Mouse (Mus musculus) lung, embryonic 16.5 days (tissue): ENCODE data around the gene Add1. TPM values are rescaled to one million over a fixed set of nuclear protein-coding genes. Genes with fewer than 3 reads are reported as not detected.

Experiments
- ATAC-seq: fragments of 200-750 bp; cut with Nextera tagmentation; 2 replicates; pipeline ENCODE4 v1.8.0; 2017; ENCODE audit warnings: low read depth, mild to moderate bottlenecking, moderate library complexity
- H3K27ac ChIP-seq: fragments of 300-500 bp; sonication (generic); 2 replicates; pipeline ENCODE4 v1.5.1; 2014; ENCODE audit warnings: mild to moderate bottlenecking, control low read depth, low read length
- H3K27me3 ChIP-seq: fragments of 300-500 bp; sonication (generic); 2 replicates; pipeline ENCODE4 v1.6.1; 2014; ENCODE audit warnings: low read depth, low read length, mixed read lengths; ENCODE audit not compliant: control insufficient read depth, insufficient read depth
- H3K36me3 ChIP-seq: fragments of 300-500 bp; sonication (generic); 2 replicates; pipeline ENCODE4 v1.6.1; 2014; ENCODE audit warnings: low read length; ENCODE audit not compliant: control insufficient read depth, insufficient read depth
- H3K4me1 ChIP-seq: fragments of 300-500 bp; sonication (generic); replicated peaks from 2 replicates; pipeline ENCODE4 v1.6.1; 2014; ENCODE audit warnings: low read length, mixed read lengths; ENCODE audit not compliant: control insufficient read depth, insufficient read depth
- H3K4me2 ChIP-seq: fragments of 300-500 bp; sonication (generic); 2 replicates; pipeline ENCODE4 v1.6.1; 2014; ENCODE audit warnings: low read depth, low read length, control low read depth
- H3K4me3 ChIP-seq: fragments of 300-500 bp; sonication (generic); 2 replicates; pipeline ENCODE4 v1.5.1; 2014; ENCODE audit warnings: mild to moderate bottlenecking, low read length, control low read depth
- H3K9ac ChIP-seq: fragments of 300-500 bp; sonication (generic); 2 replicates; pipeline ENCODE4 v1.6.1; 2014; ENCODE audit warnings: low read length, control low read depth
- H3K9me3 ChIP-seq: fragments of 300-500 bp; sonication (generic); 2 replicates; pipeline ENCODE4 v1.6.1; 2016; ENCODE audit warnings: low read length; ENCODE audit not compliant: control insufficient read depth
- WGBS: fragments of 180-500 bp; shearing (Covaris S2); extraction: QIAGEN DNeasy Blood & Tissue Kit; methylation state at CpG from one replicate; pipeline ENCODE4 v1.1.7; 2014; 5-methylcytosine and 5-hydroxymethylcytosine counted together
- polyA plus RNA-seq: library from polyadenylated mRNA; unstranded; fragments of >200 nt; fragmentation: Nextera tagmentation; extraction: Ambion mirVana; gene quantifications from 2 replicates; pipeline ENCODE4 v1.2.1, GENCODE M21; 2015

Add1 gene
- 201 and 210 TPM in 2 replicates for polyA plus RNA-seq

DNA sequence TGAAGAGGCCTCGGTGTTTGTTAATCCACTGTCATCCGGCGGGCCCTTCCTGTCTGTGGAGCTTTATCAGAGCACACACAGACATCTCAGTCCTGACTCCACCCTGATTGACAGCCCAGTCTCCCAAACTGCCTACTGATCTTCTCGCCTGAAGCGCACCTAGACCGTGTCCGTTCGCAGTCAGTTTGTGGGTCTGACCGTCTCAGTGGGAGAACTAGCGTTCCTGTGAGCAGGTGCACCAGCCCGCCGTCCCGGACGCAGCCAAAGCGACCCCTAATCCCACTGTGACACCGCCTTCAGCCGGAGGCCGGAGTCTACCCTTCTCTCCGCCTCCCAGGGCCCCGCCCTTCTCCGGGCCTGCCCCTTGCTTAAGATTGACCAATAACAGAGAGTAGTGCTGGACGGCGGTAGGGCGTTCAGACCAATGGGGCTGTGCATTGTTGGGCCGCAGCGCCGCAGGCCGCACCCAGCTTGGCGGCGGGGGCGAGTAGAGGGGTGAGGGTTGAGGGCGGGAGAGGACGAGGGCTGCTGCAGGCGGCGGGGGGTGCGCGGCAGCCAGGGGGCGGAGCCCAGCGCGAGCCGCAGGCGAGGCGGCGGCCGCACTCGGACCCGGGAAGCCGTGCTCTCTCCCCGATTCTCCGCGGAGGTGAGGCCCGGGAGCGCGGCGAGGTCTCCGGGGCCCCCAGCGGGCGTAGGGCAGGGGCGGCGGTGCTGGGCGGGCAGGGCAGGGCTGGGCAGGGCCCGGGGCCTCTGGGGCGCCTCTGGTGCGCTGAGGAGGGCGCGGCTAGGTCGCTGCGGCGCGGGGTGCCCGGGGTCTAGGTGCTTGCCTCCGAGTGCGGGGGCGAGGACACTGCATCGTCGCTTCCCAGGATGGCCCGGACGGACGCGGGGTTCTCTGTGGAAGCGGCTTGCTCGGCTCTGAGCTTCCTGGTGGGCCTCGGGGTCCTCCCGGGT, at the start of gene Add1:
TSS of gene Add1 (plus strand) at position 397 of the 954 bp plus-strand sequence.
- Histone ChIP-seq H3K27ac (peak within 1 kb of the TSS; percentile 90), H3K4me1 (peaks cover 17% of the 10 kb centered on the region; the same call in 1 of the 2 replicates), H3K4me3 (peak within 1 kb of the TSS; percentile 94), H3K9ac (peak within 1 kb of the TSS; percentile 100), H3K9me3 (no peaks in the 10 kb centered on the region), H3K36me3 (no peaks in the 10 kb centered on the region), H3K4me2 (peak within 1 kb of the TSS; percentile 73), H3K27me3 (no peaks in the 10 kb centered on the region)
- under 1% methylated on average over 75 of the region's 84 CpGs for WGBS
- ATAC-seq = peak; percentile 100

DNA sequence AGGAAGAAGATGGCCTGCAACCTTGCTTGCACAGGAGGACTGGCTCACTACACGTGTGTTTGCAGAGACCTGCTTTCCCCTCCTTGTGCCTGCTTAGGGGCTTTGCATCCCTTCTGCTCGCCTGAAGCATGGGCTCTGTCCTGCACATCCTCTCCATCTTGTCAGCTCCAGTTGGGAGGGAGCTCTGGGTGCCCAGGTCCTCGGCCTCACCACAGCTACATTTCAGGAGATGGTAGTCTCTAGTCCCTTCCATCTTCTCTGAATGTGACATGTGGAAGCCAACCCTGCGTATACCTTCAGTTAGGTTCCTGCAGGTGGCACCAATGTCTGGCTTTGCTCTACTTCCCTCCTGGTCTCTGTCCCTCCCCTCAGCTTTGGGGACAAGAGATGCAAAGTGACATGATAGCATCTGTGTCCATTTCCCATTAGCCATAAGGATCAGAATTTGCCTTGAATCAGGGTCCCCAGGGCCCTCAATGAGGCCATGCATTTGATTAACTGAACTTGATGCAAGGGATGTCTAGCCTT, 49.4 kb upstream of the Add1 start:
- no peak for ATAC-seq
- Histone ChIP-seq H3K36me3 (no peaks in the 10 kb centered on the region), H3K9me3 (no peaks in the 10 kb centered on the region), H3K4me3 (no peak overlapping the region), H3K4me2 (no peak overlapping the region), H3K4me1 (peaks cover 2% of the 10 kb centered on the region; the same call in 1 of the 2 replicates), H3K9ac (no peak overlapping the region), H3K27me3 (no peaks in the 10 kb centered on the region), H3K27ac (no peak overlapping the region)
- 46% methylated on average over 4 of the region's 4 CpGs for WGBS

DNA sequence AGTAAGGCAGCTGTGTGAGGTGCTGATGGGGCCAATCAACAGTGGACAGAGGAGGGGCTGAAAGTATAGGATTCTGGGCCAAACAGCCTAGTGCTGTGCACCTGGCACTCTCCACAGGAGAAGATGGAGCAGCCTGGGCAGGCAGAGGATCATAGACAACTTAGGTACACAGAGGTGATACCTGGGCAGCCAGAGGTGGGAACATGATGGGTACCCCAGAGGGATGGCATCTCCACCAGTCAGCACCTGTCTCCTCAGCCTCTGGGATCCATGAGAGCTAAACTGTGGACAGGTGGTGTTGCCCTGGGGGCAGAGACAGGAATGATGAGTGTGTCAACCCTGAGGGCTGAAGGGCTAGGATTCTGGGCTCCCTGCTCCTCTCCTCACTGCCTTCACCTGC, 49.0 kb upstream of the Add1 start:
- H3K9me3 ChIP-seq = no peaks in the 10 kb centered on the region
- no peaks in the 10 kb centered on the region for H3K27me3 ChIP-seq
- H3K9ac ChIP-seq = no peak overlapping the region
- H3K27ac ChIP-seq = no peak overlapping the region
- H3K4me1 ChIP-seq = peaks cover 2% of the 10 kb centered on the region; the same call in 1 of the 2 replicates
- no peak overlapping the region for H3K4me2 ChIP-seq
- no peak for ATAC-seq
- no peaks in the 10 kb centered on the region for H3K36me3 ChIP-seq
- no peak overlapping the region for H3K4me3 ChIP-seq

DNA sequence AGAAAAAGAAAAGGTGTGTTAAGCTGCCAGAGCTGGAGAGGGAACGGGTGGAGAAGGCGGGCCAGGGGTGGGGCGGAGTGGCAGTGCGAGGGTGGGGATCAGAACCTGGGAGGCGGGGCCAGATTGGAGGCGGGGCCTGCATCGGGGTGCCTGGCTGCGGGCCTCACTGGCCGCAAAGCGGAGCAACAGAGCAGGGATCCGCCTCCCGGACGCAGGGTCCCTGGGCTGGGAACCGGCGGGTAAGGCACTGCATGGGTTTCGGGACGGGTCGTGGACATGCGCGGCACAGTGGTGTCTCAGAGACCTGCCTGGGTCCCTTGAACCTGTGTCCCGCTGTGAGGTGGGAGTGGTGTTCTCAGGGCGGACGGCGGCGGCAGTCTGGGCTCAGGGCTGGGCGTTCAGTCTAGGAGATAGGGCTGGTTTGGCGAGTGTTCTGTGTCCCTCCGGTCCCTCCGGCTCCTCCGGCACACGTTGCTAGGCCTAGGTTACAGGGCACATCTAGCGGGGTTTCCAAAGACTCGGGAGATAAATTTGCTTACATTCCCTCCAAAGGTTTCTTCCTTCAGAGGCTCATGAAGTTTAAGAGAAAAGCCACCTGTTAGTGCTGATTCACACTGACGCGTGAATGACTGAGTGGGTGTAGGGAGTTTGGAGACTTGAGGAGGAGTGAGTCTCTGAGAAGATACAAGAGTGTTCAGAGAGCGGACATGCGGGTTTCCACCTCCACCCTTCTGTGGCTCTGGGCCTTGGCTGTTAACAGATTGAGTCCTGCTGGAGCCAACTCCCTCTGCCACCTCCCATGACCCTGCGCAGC, 47.6 kb upstream of the Add1 start, which contains the start of gene Sh3bp2:
TSS of gene Sh3bp2 (plus strand) at position 176 of the 814 bp plus-strand sequence.
- Histone ChIP-seq H3K4me2 (peak within 1 kb of the TSS; percentile 79), H3K4me3 (peak within 1 kb of the TSS; percentile 67), H3K27ac (peak within 1 kb of the TSS; percentile 45; the same call in 1 of the 2 replicates), H3K4me1 (peaks cover 2% of the 10 kb centered on the region; the same call in 1 of the 2 replicates), H3K9ac (peak within 1 kb of the TSS; percentile 75), H3K9me3 (no peaks in the 10 kb centered on the region), H3K36me3 (no peaks in the 10 kb centered on the region), H3K27me3 (no peaks in the 10 kb centered on the region)
- 2% methylated on average over 38 of the region's 38 CpGs for WGBS
- ATAC-seq = peak; percentile 97

DNA sequence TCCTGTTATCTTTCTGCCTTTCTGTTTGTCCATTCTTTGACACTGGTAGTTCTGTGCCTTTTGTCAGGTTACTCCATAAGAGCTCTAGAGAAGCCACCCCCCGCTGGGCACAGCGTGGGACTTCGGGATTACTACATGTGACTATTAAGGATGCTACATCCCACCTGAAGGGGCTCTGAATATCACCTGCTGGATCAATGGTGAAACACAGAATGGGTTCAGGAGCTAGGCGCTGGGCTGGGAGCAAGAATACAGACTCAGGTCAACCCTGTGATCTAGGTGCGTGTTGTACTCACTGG, 47.0 kb upstream of the Add1 start:
- ATAC-seq = no peak
- H3K27ac ChIP-seq = no peak overlapping the region
- H3K4me1 ChIP-seq = no peaks in the 10 kb centered on the region; the same call in 1 of the 2 replicates
- peak overlapping the region; percentile 67; the same call in 1 of the 2 replicates for H3K4me3 ChIP-seq
- H3K36me3 ChIP-seq = no peaks in the 10 kb centered on the region
- whole genome bisulfite sequencing = 42% methylated on average over 5 of the region's 5 CpGs
- H3K27me3 ChIP-seq = no peaks in the 10 kb centered on the region
- no peaks in the 10 kb centered on the region for H3K9me3 ChIP-seq
- no peak overlapping the region for H3K9ac ChIP-seq
- peak overlapping the region; percentile 79 for H3K4me2 ChIP-seq

DNA sequence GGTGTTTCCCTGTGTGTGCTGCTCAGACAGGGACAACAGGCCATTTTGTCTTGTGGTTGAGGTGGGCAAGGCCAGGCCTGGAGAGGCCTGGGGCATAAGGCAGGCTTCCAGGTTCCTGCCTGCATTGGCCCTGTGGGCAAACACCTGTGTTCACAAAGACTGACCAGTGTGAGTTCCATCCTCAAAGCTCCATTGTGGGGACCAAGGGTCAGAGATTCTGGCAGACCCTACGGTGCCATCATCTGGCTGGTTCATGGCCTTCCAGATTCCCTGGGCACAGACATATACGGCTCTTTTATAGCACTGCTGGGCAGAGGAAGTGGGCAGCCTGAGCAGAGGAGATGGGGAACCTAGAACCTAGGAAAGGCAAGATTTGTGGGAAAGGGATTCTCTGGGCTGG, 46.1 kb upstream of the Add1 start:
- no peak overlapping the region for H3K4me2 ChIP-seq
- H3K9me3 ChIP-seq = no peaks in the 10 kb centered on the region
- H3K9ac ChIP-seq = no peak overlapping the region
- H3K4me3 ChIP-seq = no peak overlapping the region
- 76% methylated on average over 2 of the region's 2 CpGs for WGBS
- no peaks in the 10 kb centered on the region for H3K27me3 ChIP-seq
- H3K27ac ChIP-seq = no peak overlapping the region
- no peak for ATAC-seq
- H3K36me3 ChIP-seq = no peaks in the 10 kb centered on the region
- H3K4me1 ChIP-seq = no peaks in the 10 kb centered on the region; the same call in 1 of the 2 replicates

DNA sequence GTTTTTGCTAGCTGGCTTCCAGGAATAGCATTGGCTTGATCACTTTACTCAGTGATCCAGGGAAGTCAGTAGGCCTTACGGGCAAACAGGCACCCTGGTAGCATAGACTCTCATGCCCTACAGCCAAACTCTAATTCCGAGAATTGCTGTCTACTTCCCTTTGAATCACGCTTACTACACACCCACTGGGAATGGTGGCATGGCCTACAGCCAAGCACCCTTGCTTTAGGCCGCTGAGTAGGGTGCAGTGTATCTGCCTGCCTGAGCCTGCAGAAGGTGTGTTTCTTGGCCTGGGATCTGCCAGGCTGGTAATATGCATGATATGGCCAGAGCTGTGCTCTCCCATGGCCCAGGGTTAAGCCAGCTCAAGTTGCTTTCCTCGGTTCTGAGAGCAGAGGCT, 44.7 kb upstream of the Add1 start:
- H3K9ac ChIP-seq = no peak overlapping the region
- no peaks in the 10 kb centered on the region; the same call in 1 of the 2 replicates for H3K4me1 ChIP-seq
- no peak overlapping the region for H3K4me3 ChIP-seq
- WGBS = 74% methylated on average over 5 of the region's 5 CpGs
- H3K36me3 ChIP-seq = no peaks in the 10 kb centered on the region
- H3K27me3 ChIP-seq = no peaks in the 10 kb centered on the region
- H3K27ac ChIP-seq = no peak overlapping the region
- no peaks in the 10 kb centered on the region for H3K9me3 ChIP-seq
- no peak for ATAC-seq
- H3K4me2 ChIP-seq = no peak overlapping the region

DNA sequence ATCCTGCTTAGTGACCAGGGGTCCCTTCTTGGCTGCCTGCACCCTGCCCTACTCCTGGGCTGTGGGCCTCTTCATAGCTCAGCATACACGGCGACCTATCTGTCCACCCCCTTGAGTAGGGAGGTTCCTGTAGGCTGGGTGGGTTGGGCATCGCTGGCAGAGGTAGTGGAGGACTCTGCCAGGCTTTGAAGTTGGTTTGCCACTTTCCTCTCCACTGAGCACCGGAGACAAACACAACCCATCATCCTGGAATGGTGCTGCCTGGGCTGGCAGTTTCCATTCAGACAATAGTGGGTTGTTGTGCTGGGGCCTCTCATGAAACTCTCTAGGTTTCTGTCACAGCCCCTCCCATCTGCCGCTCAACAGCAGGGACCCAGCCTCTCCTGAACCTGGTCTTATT, 43.3 kb upstream of the Add1 start:
- ATAC-seq = no peak
- WGBS = 55% methylated on average over 5 of the region's 5 CpGs
- no peak overlapping the region for H3K9ac ChIP-seq
- H3K4me2 ChIP-seq = no peak overlapping the region
- no peaks in the 10 kb centered on the region for H3K9me3 ChIP-seq
- H3K4me1 ChIP-seq = no peaks in the 10 kb centered on the region; the same call in 1 of the 2 replicates
- H3K27ac ChIP-seq = no peak overlapping the region
- H3K27me3 ChIP-seq = no peaks in the 10 kb centered on the region
- no peak overlapping the region for H3K4me3 ChIP-seq
- no peaks in the 10 kb centered on the region for H3K36me3 ChIP-seq

DNA sequence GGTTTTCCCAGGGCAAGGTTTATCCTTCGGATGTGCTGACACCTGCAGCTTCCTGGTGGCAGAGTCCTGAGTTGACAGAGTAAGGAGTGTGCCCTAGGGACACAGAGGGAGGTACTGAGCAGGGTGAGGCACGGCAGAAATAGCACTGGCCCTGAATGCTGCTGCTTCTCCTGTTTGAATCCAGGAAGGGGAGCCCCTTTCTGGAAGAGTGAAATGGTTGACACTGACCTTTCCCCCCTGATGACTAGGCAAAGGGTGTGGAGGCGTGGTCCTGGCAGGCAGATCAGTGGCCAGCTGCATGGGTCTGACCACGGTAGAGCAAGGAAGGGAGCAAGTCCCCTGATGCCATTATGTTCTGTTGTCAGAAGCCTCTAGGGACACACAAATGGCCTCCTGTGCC, 42.8 kb upstream of the Add1 start:
- H3K27ac ChIP-seq = no peak overlapping the region
- no peaks in the 10 kb centered on the region; the same call in 1 of the 2 replicates for H3K4me1 ChIP-seq
- H3K27me3 ChIP-seq = no peaks in the 10 kb centered on the region
- WGBS = 31% methylated on average over 4 of the region's 4 CpGs
- no peak for ATAC-seq
- H3K9ac ChIP-seq = no peak overlapping the region
- H3K4me2 ChIP-seq = no peak overlapping the region
- no peaks in the 10 kb centered on the region for H3K9me3 ChIP-seq
- no peaks in the 10 kb centered on the region for H3K36me3 ChIP-seq
- no peak overlapping the region for H3K4me3 ChIP-seq
